Mouse (Mus musculus): ENCODE results near the gene Slc16a2.

Slc16a2 gene

GRCm38 (mm10) chrX:103821832-103822196 lies at the start of gene Slc16a2:
Gene Slc16a2 (minus strand): TSS chrX:103821983.
- DNase-seq = peak; percentile 61

- no peak for DNase-seq
Observed at GRCm38 (mm10) chrX:103863502-103863901, 41.7 kb upstream of the Slc16a2 start.

GRCm38 (mm10) chrX:103862877-103863276 lies 41.1 kb upstream of the Slc16a2 start:
- DNase-seq = no peak

GRCm38 (mm10) chrX:103845266-103845665 lies 23.5 kb upstream of the Slc16a2 start:
- no peak for DNase-seq

- DNase-seq = no peak
Observed at GRCm38 (mm10) chrX:103828836-103829235, 7.1 kb upstream of the Slc16a2 start.

GRCm38 (mm10) chrX:103822271-103822811 lies 558 bp upstream of the Slc16a2 start:
- peak; percentile 19 for DNase-seq

- DNase-seq = peak; percentile 16
Observed at GRCm38 (mm10) chrX:103821195-103821831, 470 bp downstream of the Slc16a2 start.

GRCm38 (mm10) chrX:103820307-103821194 lies 1.2 kb downstream of the Slc16a2 start:
- DNase-seq = peak; percentile 6

- DNase-seq = no peak
Observed at GRCm38 (mm10) chrX:103819253-103819652, 2.5 kb downstream of the Slc16a2 start.

GRCm38 (mm10) chrX:103812690-103813089 lies 9.1 kb downstream of the Slc16a2 start:
- DNase-seq = no peak

GRCm38 (mm10) chrX:103810483-103810882 lies 11.3 kb downstream of the Slc16a2 start:
- DNase-seq = no peak

- DNase-seq = no peak
Observed at GRCm38 (mm10) chrX:103806373-103806772, 15.4 kb downstream of the Slc16a2 start.

- DNase-seq = no peak
Observed at GRCm38 (mm10) chrX:103796961-103797360, 24.8 kb downstream of the Slc16a2 start.

GRCm38 (mm10) chrX:103795506-103795905 lies 26.3 kb downstream of the Slc16a2 start:
- no peak for DNase-seq

GRCm38 (mm10) chrX:103791329-103791728 lies 30.5 kb downstream of the Slc16a2 start:
- DNase-seq = no peak

- no peak for DNase-seq
Observed at GRCm38 (mm10) chrX:103785681-103786080, 36.1 kb downstream of the Slc16a2 start.

GRCm38 (mm10) chrX:103776412-103776811 lies 45.4 kb downstream of the Slc16a2 start:
- DNase-seq = no peak

- no peak for DNase-seq
Observed at GRCm38 (mm10) chrX:103746197-103746596, 75.6 kb downstream of the Slc16a2 start.

- DNase-seq = no peak
Observed at GRCm38 (mm10) chrX:103744171-103745039, 77.4 kb downstream of the Slc16a2 start.

- no peak for DNase-seq
Observed at GRCm38 (mm10) chrX:103742057-103742315, 79.8 kb downstream of the Slc16a2 start.

GRCm38 (mm10) chrX:103741215-103742056 lies 80.3 kb downstream of the Slc16a2 start:
- DNase-seq = no peak

GRCm38 (mm10) chrX:103734041-103734625 lies 87.7 kb downstream of the Slc16a2 start:
- DNase-seq = no peak

Data from cerebellum, adult 11-12 months (tissue).